Mouse (Mus musculus): ENCODE data around the gene Krt18.

The Krt18 gene

GRCm38 (mm10) chr15:102010569-102011245 is 17.3 kb upstream of the Krt18 start:
- WGBS: 64% methylated on average over 3 of the region's 3 CpGs

- 92% methylated on average over 4 of the region's 4 CpGs for WGBS
Observed at GRCm38 (mm10) chr15:102012260-102012765, 15.7 kb upstream of the Krt18 start.

- 54% methylated on average over 3 of the region's 3 CpGs for WGBS
Observed at GRCm38 (mm10) chr15:102013651-102014050, 14.3 kb upstream of the Krt18 start.

GRCm38 (mm10) chr15:102014848-102015247 is 13.1 kb upstream of the Krt18 start:
- WGBS: 42% methylated on average over 3 of the region's 4 CpGs

- WGBS: 82% methylated on average over 3 of the region's 3 CpGs
Observed at GRCm38 (mm10) chr15:102016096-102016495, 11.9 kb upstream of the Krt18 start.

GRCm38 (mm10) chr15:102016787-102017186 is 11.2 kb upstream of the Krt18 start:
- WGBS: 57% methylated on average over 7 of the region's 7 CpGs

- WGBS: 48% methylated on average over 7 of the region's 7 CpGs
Observed at GRCm38 (mm10) chr15:102017918-102018463, 10.0 kb upstream of the Krt18 start.

GRCm38 (mm10) chr15:102022481-102022880 is 5.5 kb upstream of the Krt18 start:
- 54% methylated on average over 8 of the region's 8 CpGs for WGBS

- 75% methylated on average over 8 of the region's 8 CpGs for WGBS
Observed at GRCm38 (mm10) chr15:102023888-102024287, 4.1 kb upstream of the Krt18 start.

- 47% methylated on average over 22 of the region's 22 CpGs for WGBS
Observed at GRCm38 (mm10) chr15:102025136-102025872, 2.7 kb upstream of the Krt18 start.

- 39% methylated on average over 12 of the region's 12 CpGs for WGBS
Observed at GRCm38 (mm10) chr15:102026430-102026829, 1.6 kb upstream of the Krt18 start.

GRCm38 (mm10) chr15:102034121-102035053 is 6.4 kb downstream of the Krt18 start:
- 83% methylated on average over 16 of the region's 16 CpGs for WGBS

- WGBS: 84% methylated on average over 4 of the region's 4 CpGs
Observed at GRCm38 (mm10) chr15:102040277-102040676, 12.3 kb downstream of the Krt18 start.

GRCm38 (mm10) chr15:102041951-102042350 is 14.0 kb downstream of the Krt18 start:
- 78% methylated on average over 7 of the region's 7 CpGs for WGBS

GRCm38 (mm10) chr15:102044745-102045144 is 16.8 kb downstream of the Krt18 start:
- 89% methylated on average over 3 of the region's 3 CpGs for WGBS

GRCm38 (mm10) chr15:102045691-102046090 is 17.7 kb downstream of the Krt18 start:
- 89% methylated on average over 10 of the region's 10 CpGs for WGBS

- WGBS: 84% methylated on average over 6 of the region's 6 CpGs
Observed at GRCm38 (mm10) chr15:102048006-102048405, 20.0 kb downstream of the Krt18 start.

GRCm38 (mm10) chr15:102051920-102052683 is 24.1 kb downstream of the Krt18 start:
- WGBS: 2% methylated on average over 29 of the region's 33 CpGs

GRCm38 (mm10) chr15:102056495-102057174 is 28.7 kb downstream of the Krt18 start:
- WGBS: 90% methylated on average over 15 of the region's 15 CpGs

- 3% methylated on average over 20 of the region's 20 CpGs for WGBS
Observed at GRCm38 (mm10) chr15:102065661-102066325, 37.8 kb downstream of the Krt18 start.
